Mouse (Mus musculus): ENCODE results near the gene Kynu. TPM values are rescaled to one million over a fixed set of nuclear protein-coding genes. Genes with fewer than 3 reads are reported as not detected.

The Kynu gene
- not detected for total RNA-seq (2021)
- long read RNA-seq, result 0 reads

DNA sequence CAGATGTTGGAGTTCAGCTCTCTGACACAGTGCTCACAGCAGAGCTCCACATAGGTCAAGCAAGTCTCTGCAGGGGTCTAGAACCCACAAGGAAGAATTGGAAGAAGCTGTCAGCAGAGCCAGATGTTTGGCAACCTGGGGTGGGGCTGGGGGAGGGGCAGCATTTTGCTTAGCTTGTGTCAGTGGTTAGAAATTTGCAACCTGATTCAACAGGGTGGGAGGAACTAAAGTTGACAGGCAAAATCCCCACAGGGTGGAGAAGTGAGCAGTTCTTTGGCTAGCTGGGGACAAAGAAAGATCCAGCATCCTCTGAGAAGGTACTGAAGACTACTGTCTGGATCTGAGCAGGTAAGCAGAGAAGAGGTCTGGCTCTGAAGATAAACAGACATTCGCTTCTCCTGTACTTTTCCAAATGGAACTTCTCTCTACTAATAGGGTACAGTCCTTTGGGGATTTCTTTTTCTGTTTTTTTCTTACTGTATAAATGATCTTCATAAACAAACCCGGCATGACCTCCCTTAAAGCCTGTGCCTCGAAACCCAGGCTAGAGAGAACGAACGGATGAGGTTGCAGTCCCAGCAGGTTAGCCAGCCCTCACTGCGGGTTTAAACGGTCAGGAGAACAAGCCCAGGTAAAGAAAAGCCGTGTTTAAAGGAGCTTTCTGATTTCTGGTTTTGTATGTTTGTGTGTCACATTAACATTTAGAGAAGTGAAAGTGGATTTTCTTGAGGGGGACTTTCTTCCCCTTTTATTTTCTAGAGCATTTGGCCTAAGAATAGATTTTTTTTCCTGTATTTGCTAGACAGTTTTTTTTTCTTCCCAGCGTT is at the start of gene Kynu:
Gene Kynu (plus strand): TSS at position 268 of the 827 bp plus-strand sequence.
- no peak for DNase-seq (ENCODE audit: low spot score in 2 of 2)

- peak; percentile 11 to 41 for DNase-seq (ENCODE audit: low spot score in 2 of 2)
These were observed 48.9 kb upstream of the Kynu start for GRCm38 (mm10) chr2:43506182-43506581.

GRCm38 (mm10) chr2:43513852-43514251 is 41.3 kb upstream of the Kynu start:
- no peak for DNase-seq (ENCODE audit: low spot score in 2 of 2)

- no peak for DNase-seq (ENCODE audit: low spot score in 2 of 2)
These were observed 20.7 kb upstream of the Kynu start for GRCm38 (mm10) chr2:43534417-43534816.

DNA sequence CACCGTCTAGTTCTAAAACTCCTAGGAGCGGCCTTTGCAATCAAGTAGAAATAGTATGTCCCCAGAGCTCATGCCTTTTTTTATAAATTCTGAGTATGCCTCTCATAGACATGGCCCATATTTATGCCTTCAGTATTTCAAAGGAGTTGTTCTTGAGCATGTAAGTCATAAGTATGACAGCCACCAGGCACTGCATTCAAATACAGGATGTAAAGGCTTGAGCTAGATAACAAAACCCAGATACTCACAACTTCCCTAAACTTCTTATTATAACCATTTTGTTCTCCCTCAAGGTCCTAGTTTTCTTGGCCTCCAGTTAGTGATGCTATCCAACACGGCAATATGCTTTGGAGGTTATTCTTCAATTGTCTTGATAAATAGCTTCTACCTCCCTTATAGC is 12.5 kb upstream of the Kynu start:
- no peak for DNase-seq (ENCODE audit: low spot score in 2 of 2)

GRCm38 (mm10) chr2:43545665-43546064 is 9.5 kb upstream of the Kynu start:
- DNase-seq (ENCODE audit: low spot score in 2 of 2), result no peak

GRCm38 (mm10) chr2:43546448-43546847 is 8.7 kb upstream of the Kynu start:
- no peak for DNase-seq (ENCODE audit: low spot score in 2 of 2)

- DNase-seq (ENCODE audit: low spot score in 2 of 2), result no peak
These were observed 913 bp upstream of the Kynu start for GRCm38 (mm10) chr2:43554216-43554615.

DNA sequence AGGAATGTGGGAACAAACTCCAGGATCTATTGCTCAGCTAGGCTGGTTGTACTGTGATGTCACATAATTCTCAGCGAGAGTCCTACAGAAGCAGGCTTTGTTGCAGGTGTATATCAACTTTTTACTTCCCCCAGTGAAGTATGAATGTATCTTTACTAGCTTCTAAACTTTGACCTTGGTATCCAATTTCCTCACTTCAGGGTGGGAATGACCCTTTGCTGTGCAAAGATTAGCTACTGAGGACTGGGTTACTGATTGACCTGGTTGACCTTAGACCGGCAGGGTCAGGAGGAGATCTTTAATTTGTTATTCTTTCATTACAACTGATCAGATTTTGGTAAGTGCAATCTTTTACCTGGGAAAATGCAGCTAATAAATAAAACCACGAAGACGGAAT is 758 bp downstream of the Kynu start:
- DNase-seq (ENCODE audit: low spot score in 2 of 2), result no peak

GRCm38 (mm10) chr2:43556985-43557384 is 1.9 kb downstream of the Kynu start:
- DNase-seq (ENCODE audit: low spot score in 2 of 2), result no peak

DNA sequence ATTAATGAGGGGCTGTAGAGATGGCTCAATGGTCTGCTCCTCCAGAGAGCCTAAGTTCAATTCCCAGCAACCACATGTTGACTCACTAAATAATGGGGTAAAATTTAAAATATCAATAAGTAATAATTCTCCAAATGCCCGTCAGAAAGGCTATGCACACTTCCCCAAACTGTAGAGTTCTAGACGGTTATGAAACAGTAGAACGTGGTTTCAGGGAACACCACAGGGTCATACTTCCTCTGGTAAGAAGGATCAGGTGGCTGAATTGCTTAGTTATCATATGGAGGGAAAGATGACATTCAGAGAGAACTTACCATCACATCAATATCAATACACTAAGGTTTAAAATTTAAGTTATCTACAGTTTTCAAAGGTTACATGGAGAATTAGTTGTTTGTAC is 6.1 kb downstream of the Kynu start:
- DNase-seq (ENCODE audit: low spot score in 2 of 2), result no peak

DNA sequence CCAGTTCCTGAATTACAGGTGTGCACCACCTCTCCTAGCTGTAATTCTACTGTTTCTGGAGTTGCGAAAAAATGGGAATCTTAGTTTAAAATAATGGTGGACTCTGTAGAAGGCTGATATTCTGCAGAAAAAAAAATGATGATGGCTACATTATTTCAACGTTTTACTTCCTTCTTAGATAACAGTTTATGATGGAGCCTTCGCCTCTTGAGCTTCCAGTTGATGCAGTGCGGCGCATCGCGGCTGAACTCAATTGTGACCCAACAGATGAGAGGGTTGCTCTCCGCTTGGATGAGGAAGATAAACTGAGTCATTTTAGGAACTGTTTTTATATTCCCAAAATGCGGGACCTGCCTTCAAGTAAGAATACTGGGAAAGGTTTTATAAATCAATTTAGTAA is 7.7 kb downstream of the Kynu start:
- DNase-seq (ENCODE audit: low spot score in 2 of 2), result no peak

- DNase-seq (ENCODE audit: low spot score in 2 of 2), result no peak
These were observed 13.3 kb downstream of the Kynu start for GRCm38 (mm10) chr2:43568406-43568805.

GRCm38 (mm10) chr2:43573526-43573925 is 18.4 kb downstream of the Kynu start:
- DNase-seq (ENCODE audit: low spot score in 2 of 2), result no peak

- DNase-seq (ENCODE audit: low spot score in 2 of 2), result no peak
These were observed 28.2 kb downstream of the Kynu start for GRCm38 (mm10) chr2:43583243-43583812.

DNA sequence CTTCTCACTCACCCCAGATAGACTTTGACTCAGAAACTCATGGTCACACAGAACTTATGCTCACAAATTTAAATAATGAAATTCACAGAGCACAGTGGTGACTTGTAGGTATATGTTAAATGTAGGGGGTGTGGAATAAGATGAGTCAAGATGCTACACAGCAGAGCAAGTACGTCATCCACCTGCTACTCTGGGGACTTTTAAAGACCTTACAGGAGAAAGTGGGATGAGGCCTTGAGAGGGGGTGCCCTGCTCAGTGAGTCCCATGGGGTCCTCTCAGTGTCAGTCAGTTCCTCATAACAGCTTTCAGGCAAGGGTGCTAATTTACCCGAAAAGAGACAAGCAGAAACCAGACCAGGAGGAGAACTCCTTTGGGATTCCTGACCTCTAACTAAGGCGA is 30.4 kb downstream of the Kynu start:
- no peak for DNase-seq (ENCODE audit: low spot score in 2 of 2)

GRCm38 (mm10) chr2:43587832-43588231 is 32.7 kb downstream of the Kynu start:
- DNase-seq (ENCODE audit: low spot score in 2 of 2), result no peak

GRCm38 (mm10) chr2:43592001-43592704 is 37.0 kb downstream of the Kynu start:
- DNase-seq (ENCODE audit: low spot score in 2 of 2), result no peak

DNA sequence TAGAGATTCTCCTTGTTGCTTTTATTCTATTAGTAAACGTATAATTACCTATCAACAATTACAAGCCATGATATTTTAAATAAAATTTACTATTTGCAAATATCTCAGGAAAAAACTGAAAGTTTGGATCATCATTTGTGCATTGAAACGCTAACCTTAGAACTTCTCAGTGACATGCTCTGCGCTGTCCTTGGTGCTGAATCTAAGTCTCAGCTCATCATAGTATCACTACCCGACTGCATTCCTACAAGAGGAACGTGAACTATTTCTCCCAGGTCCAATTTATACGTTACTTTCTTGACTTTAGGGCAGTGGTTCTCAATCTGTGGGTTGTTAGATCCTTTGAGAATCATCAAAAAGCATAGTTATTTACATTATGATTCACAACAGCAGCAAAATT is 58.4 kb downstream of the Kynu start:
- DNase-seq (ENCODE audit: low spot score in 2 of 2), result no peak

GRCm38 (mm10) chr2:43621140-43621539 is 66.0 kb downstream of the Kynu start:
- no peak for DNase-seq (ENCODE audit: low spot score in 2 of 2)

- DNase-seq (ENCODE audit: low spot score in 2 of 2), result no peak
These were observed 67.7 kb downstream of the Kynu start for GRCm38 (mm10) chr2:43622844-43623243.

DNA sequence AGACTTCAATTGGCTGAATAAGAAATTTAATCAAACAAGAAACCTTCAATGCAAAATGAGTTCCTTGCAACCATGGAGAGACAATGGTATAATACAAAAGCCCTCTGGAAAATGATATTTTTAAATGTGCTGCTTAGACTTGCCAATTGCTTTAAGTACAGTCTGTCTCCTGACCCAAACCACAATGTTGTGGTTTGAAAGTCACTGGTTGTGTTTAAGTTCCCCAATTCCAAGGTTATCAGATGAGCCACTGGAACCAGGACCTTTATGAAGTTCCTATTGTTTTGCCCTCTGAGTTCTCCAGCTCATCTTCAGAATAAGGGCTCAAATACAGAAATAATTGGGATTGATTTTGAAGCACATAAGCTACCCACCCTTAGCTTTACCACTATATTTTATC is 76.7 kb downstream of the Kynu start:
- DNase-seq (ENCODE audit: low spot score in 2 of 2), result no peak
